Mouse (Mus musculus) lung, postnatal 0 days (tissue): Measurements from ENCODE around the gene Arfgef2.

ENCODE experiments used
- CTCF ChIP-seq: IDR thresholded peaks from 2 replicates; pipeline ENCODE4 v1.5.1; 2016; ENCODE audit warnings: antibody characterized with exemption, mild to moderate bottlenecking
- EP300 ChIP-seq: IDR thresholded peaks from 2 replicates; pipeline ENCODE4 v1.6.1; 2016; ENCODE audit warnings: antibody characterized with exemption, mild to moderate bottlenecking, control low read depth

GRCm38 (mm10) chr2:166841813-166842212 lies 36.4 kb downstream of the Arfgef2 start:
- TF ChIP-seq CTCF, result no peak
- TF ChIP-seq EP300, result no peak
